Mouse (Mus musculus) kidney, adult 2 months (tissue): ENCODE measurements around the gene Ell2.

Source experiments
- CTCF ChIP-seq: fragments of 200-500 bp; conservative IDR thresholded peaks from 2 replicates; pipeline ENCODE4 v1.5.1; 2011; ENCODE audit warnings: low read depth, mild to moderate bottlenecking, control low read depth, low read length, moderate library complexity, mixed read lengths; ENCODE audit not compliant: insufficient read depth, insufficient read length
- POLR2A ChIP-seq: fragments of 200-500 bp; IDR thresholded peaks from one replicate; pipeline ENCODE4 v1.6.1; 2011; ENCODE audit warnings: low read depth, low read length, control low read depth

GRCm38 (mm10) chr13:75726569-75727373 lies 20.2 kb downstream of the Ell2 start:
- TF ChIP-seq CTCF: no peak
- no peak for TF ChIP-seq POLR2A
